Mouse (Mus musculus) intestine, postnatal 0 days (tissue): ENCODE results near the gene Samd11. TPM values are rescaled to one million over a fixed set of nuclear protein-coding genes. Genes with fewer than 3 reads are reported as not detected.

Experiments used
- ATAC-seq: fragments of 200-750 bp; cut with Nextera tagmentation; 2 replicates; pipeline ENCODE4 v1.8.0; 2017; ENCODE audit warnings: mild to moderate bottlenecking, moderate TSS enrichment, moderate library complexity
- H3K27ac ChIP-seq: fragments of 300-500 bp; sonication (generic); 2 replicates; pipeline ENCODE4 v1.5.1; 2014; ENCODE audit warnings: mild to moderate bottlenecking, low read depth, low read length, moderate library complexity
- H3K27me3 ChIP-seq: fragments of 300-500 bp; sonication (generic); replicated peaks from 2 replicates; pipeline ENCODE4 v1.6.1; 2014; ENCODE audit warnings: low read length, mixed read lengths; ENCODE audit not compliant: control insufficient read depth, insufficient read depth
- H3K36me3 ChIP-seq: fragments of 300-500 bp; sonication (generic); 2 replicates; pipeline ENCODE4 v1.6.1; 2014; ENCODE audit warnings: mild to moderate bottlenecking, moderate library complexity; ENCODE audit not compliant: control insufficient read depth, insufficient read depth
- H3K4me1 ChIP-seq: fragments of 300-500 bp; sonication (generic); replicated peaks from 2 replicates; pipeline ENCODE4 v1.6.1; 2014; ENCODE audit warnings: antibody characterized with exemption, low read length, mixed read lengths; ENCODE audit not compliant: control insufficient read depth, insufficient read depth
- H3K4me2 ChIP-seq: fragments of 300-500 bp; sonication (generic); replicated peaks from 2 replicates; pipeline ENCODE4 v1.6.1; 2014; ENCODE audit warnings: low read depth, mild to moderate bottlenecking, moderate library complexity
- H3K4me3 ChIP-seq: fragments of 300-500 bp; sonication (generic); 2 replicates; pipeline ENCODE4 v1.5.1; 2014; ENCODE audit warnings: low read depth, low read length
- H3K9ac ChIP-seq: fragments of 300-500 bp; sonication (generic); 2 replicates; pipeline ENCODE4 v1.6.1; 2014; ENCODE audit warnings: mild to moderate bottlenecking, low read depth, low read length
- H3K9me3 ChIP-seq: fragments of 300-500 bp; sonication (generic); 2 replicates; pipeline ENCODE4 v1.6.1; 2016; ENCODE audit warnings: mixed run types; ENCODE audit not compliant: control insufficient read depth
- CTCF ChIP-seq: sonication (generic); IDR thresholded peaks from 2 replicates; pipeline ENCODE4 v1.5.1; 2016; ENCODE audit warnings: low read depth, mild to moderate bottlenecking, control low read depth, antibody characterized with exemption, moderate library complexity
- WGBS: fragments of 180-500 bp; shearing (Covaris S2); extraction: QIAGEN DNeasy Blood & Tissue Kit; methylation state at CpG from one replicate; pipeline ENCODE4 v1.1.7; 2014; 5-methylcytosine and 5-hydroxymethylcytosine counted together
- polyA plus RNA-seq: library from polyadenylated mRNA; unstranded; fragments of >200 nt; fragmentation: Nextera tagmentation; extraction: Ambion mirVana; gene quantifications from 2 replicates; pipeline ENCODE4 v1.2.1, GENCODE M21; 2015

Gene Samd11
- polyA plus RNA-seq, 1 experiment from 2014 or later, result 0.18 TPM

DNA sequence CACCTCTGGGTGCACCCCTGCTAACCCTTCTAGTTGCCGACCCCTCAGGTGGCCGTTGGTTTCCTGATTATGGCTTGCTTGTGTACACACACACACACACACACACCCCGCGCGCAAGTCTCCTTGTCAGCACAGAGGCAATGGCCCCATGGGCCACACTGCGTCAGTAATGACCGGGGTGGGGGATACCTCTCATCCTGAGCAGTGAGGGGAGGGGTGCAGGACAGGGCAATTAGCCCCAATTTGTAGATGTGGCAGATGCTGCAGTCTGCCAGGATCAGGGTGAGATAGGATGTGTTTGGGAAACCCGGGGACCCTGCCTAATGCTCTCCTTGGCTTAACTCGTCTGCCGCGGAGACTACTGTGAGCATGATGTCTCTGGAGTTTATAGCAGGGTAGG is 5.9 kb downstream of the Samd11 start:
- ATAC-seq, result no peak
- Histone ChIP-seq H3K4me1 (no peaks in the 10 kb centered on the region), H3K4me2 (no peak overlapping the region), H3K27ac (no peak overlapping the region), H3K36me3 (peaks cover 43% of the 10 kb centered on the region), H3K9me3 (no peaks in the 10 kb centered on the region), H3K27me3 (peaks cover 21% of the 10 kb centered on the region; the same call in 1 of the 2 replicates), H3K9ac (no peak overlapping the region), H3K4me3 (no peak overlapping the region)
- 49% methylated on average over 11 of the region's 11 CpGs for WGBS
- no peak for TF ChIP-seq CTCF

DNA sequence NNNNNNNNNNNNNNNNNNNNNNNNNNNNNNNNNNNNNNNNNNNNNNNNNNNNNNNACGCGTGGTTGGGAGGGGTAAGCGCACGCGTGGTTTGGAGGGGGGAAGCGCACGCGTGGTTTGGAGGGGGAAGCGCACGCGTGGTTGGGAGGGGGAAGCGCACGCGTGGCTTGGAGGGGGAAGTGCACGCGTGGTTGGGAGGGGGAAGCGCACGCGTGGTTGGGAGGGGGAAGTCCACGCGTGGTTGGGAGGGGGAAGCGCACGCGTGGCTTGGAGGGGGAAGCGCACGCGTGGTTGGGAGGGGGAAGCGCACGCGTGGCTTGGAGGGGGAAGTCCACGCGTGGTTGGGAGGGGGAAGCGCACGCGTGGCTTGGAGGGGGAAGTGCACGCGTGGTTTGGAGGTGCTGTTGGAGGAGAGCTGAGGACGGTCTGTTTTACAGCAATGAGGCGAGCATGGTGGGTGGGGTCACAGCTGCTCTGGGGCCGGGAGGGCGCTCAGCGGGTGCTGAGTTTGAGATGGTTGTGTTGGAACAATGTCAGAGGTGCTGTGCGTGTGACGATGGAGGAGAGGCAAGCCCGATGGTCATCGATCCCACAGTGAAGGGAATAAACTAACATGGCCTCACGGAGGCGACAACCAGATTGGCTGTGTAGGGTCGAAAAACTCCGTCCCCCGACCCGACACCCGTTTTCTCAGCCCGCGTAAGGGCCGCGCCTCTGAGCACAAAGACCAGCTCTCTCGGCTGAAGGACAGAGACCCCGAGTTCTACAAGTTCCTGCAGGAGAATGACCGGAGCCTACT is 18.6 kb downstream of the Samd11 start:
- ATAC-seq, result no peak

DNA sequence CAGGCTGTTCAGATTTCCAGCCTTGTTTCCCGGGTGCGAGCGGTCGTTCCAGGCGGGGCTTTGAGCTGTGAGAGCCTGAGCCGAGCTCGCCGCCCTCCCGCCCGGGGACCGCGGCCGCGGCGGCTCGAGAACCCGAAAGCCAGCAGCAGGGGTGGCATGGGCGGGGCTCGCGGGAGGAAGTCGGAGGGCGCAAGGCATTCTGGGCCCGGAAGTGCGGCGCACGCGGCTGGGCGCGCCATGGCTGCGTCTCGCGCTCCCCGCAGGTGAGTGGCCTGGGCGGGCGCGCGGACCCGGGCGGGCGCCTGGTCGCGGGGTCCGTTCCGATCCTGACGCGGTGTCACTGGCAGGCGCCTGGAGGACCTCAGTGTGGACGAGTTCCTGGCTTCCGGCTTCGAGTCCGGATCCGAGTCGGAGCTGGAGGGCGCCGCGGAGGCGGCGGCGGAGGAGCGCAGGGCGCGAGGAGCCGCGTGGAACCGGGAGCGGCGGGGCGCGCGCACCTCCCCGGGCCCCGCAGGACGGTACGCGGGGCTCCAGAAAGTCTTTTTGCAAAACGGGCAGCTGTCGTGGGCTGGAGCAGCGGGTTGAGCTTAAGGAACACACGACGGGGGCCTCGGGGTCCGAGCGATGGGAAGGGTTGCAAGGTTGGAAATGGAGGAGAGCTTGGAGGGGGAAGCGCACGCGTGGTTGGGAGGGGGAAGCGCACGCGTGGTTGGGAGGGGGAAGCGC is 19.5 kb downstream of the Samd11 start, which contains the start of gene Noc2l:
Gene Noc2l (plus strand): TSS at position 203 of the 726 bp plus-strand sequence.
- peak within 1 kb of the TSS; percentile 88 for H3K27ac ChIP-seq
- H3K4me1 ChIP-seq, result 0 out of 2 replicates have a peak, but pooled peaks cover 4% of the 10 kb centered on the region
- ATAC-seq, result peak; percentile 91
- WGBS, result under 1% methylated on average over 83 of the region's 90 CpGs
- H3K9me3 ChIP-seq, result no peaks in the 10 kb centered on the region
- H3K4me2 ChIP-seq, result peak within 1 kb of the TSS; percentile 94
- peak within 1 kb of the TSS; percentile 67 for H3K9ac ChIP-seq
- peak within 1 kb of the TSS; percentile 77 for H3K4me3 ChIP-seq
- peak; percentile 15; the same call in 1 of the 2 replicates for TF ChIP-seq CTCF
- no peaks in the 10 kb centered on the region for H3K27me3 ChIP-seq
- peaks cover 42% of the 10 kb centered on the region for H3K36me3 ChIP-seq

More for the DNA sequence above, 18.6 kb downstream of the Samd11 start:
- H3K27ac ChIP-seq, result no peak overlapping the region
- WGBS, result 17% methylated on average over 55 of the region's 60 CpGs
- no peak overlapping the region for H3K9ac ChIP-seq
- H3K4me2 ChIP-seq, result peak overlapping the region; percentile 94
- peak overlapping the region; percentile 77 for H3K4me3 ChIP-seq
- TF ChIP-seq CTCF, result no peak
- H3K36me3 ChIP-seq, result peaks cover 42% of the 10 kb centered on the region
- no peaks in the 10 kb centered on the region for H3K27me3 ChIP-seq
- no peaks in the 10 kb centered on the region for H3K9me3 ChIP-seq
- 0 out of 2 replicates have a peak, but pooled peaks cover 4% of the 10 kb centered on the region for H3K4me1 ChIP-seq

DNA sequence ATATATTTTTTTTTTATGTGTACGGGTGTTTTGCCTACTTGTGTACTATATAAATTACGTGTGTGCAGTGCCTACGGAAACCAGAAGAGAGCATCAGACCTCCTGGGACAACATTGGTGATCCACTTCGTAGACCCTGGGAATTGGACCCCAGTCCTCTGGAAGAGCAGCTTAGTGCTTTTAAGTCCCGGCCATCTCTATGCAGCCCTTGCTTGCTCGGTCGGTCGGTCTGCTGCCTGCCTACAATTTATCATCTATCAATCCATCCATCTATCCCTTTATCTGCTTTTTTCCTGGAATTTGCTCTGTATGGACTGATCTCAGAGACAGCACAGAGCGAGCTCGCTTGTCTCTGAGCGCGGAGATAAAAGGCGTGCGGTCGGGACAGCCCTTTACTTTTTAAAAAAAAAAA is 20.1 kb downstream of the Samd11 start:
- peaks cover 36% of the 10 kb centered on the region for H3K36me3 ChIP-seq
- H3K27me3 ChIP-seq, result no peaks in the 10 kb centered on the region
- peak overlapping the region; percentile 94 for H3K4me2 ChIP-seq
- WGBS, result under 1% methylated on average over 15 of the region's 15 CpGs
- 0 out of 2 replicates have a peak, but pooled peaks cover 4% of the 10 kb centered on the region for H3K4me1 ChIP-seq
- ATAC-seq, result peak; percentile 34
- no peaks in the 10 kb centered on the region for H3K9me3 ChIP-seq
- peak overlapping the region; percentile 77 for H3K4me3 ChIP-seq
- H3K9ac ChIP-seq, result peak overlapping the region; percentile 67
- H3K27ac ChIP-seq, result peak overlapping the region; percentile 68
- peak; percentile 51 for TF ChIP-seq CTCF

DNA sequence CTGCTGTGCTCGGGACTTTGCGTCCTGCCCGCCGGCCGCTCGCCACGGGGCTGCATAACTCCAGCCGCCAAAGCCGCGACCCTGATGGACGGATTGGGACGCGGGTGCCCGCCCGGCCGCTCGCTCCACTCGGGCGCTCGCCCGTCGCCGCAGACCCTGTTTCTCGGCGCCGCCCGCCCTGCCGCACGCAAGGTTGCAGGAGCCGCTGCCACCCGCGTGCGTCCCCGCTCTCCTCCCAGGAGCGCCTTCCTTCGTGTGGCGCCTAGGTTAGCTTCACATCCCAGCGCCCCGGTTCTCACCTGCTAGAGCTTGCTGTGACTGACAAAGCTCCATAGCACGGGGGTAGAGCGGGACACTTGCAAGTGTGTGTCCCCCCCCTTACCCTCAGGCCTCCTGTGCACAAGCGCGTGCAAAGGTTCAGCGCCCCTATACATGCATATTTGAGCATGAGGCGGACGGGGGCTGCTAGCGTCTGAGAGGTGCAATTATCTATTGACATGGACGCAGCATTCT is 20.7 kb downstream of the Samd11 start, which contains the start of gene Plekhn1:
Gene Plekhn1 (minus strand): TSS at position 157 of the 513 bp plus-strand sequence.
- no peak for TF ChIP-seq CTCF
- H3K4me3 ChIP-seq, result peak within 1 kb of the TSS; percentile 77
- peak within 1 kb of the TSS; percentile 67 for H3K9ac ChIP-seq
- 0 out of 2 replicates have a peak, but pooled peaks cover 4% of the 10 kb centered on the region for H3K4me1 ChIP-seq
- peaks cover 34% of the 10 kb centered on the region for H3K36me3 ChIP-seq
- ATAC-seq, result peak; percentile 30; the same call in 1 of the 2 replicates
- no peaks in the 10 kb centered on the region for H3K27me3 ChIP-seq
- under 1% methylated on average over 47 of the region's 48 CpGs for WGBS
- H3K4me2 ChIP-seq, result peak within 1 kb of the TSS; percentile 94
- no peaks in the 10 kb centered on the region for H3K9me3 ChIP-seq
- peak within 1 kb of the TSS; percentile 68 for H3K27ac ChIP-seq

DNA sequence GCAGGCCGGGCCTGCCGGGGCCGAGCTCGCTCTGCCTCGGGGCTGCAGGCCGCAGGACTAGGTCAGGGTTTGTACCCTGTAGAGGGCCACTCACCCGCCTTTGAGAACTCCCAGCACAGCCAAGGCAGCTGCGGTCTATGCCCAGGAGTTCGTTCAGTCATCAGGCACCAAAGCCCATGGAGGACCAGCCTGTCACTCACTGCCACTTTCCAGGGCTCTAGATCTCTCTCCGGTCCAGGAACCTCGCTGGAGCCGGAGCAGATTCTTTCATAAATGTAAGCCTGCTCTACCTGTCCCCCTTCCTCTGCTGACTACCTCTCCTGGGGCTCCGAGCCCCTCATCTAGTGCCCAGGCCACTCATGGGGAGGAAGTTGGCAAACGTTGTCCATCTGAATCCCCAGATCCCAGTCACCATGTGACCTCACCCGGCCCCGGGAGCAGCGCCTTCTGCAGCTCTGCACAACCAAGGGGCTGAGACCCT is 21.4 kb downstream of the Samd11 start:
- Histone ChIP-seq H3K4me3 (peak overlapping the region; percentile 77), H3K4me2 (peak overlapping the region; percentile 94), H3K4me1 (0 out of 2 replicates have a peak, but pooled peaks cover 4% of the 10 kb centered on the region), H3K27ac (no peak overlapping the region), H3K9ac (peak overlapping the region; percentile 49), H3K36me3 (peaks cover 27% of the 10 kb centered on the region), H3K9me3 (no peaks in the 10 kb centered on the region), H3K27me3 (no peaks in the 10 kb centered on the region)
- ATAC-seq, result no peak
- 12% methylated on average over 17 of the region's 17 CpGs for WGBS
- TF ChIP-seq CTCF, result no peak
